Comparison of ENCODE assay signal across 8 mouse cellular contexts in genomic region chr5:109556591-109557320, GRCm38 (mm10). TPM values are rescaled to one million over a fixed set of nuclear protein-coding genes. Genes with fewer than 3 reads are reported as not detected.
DNase-seq lines count a peak whose midpoint lies in the region; ATAC-seq and TF ChIP-seq lines count a peak whose summit lies in the region.

No protein-coding gene starts in this region.

- no peaks in the 10 kb centered on the region for H3K27me3 ChIP-seq in kidney, embryonic 16.5 days (ENCODE audit: insufficient read depth, low read length)
- no peaks in the 10 kb centered on the region for H3K27me3 ChIP-seq in liver, postnatal 0 days (ENCODE audit: insufficient read depth, low read length)

- peaks cover 56% of the 10 kb centered on the region for H3K9me3 ChIP-seq in kidney, embryonic 16.5 days (ENCODE audit: low read length)
- H3K9me3 ChIP-seq in liver, postnatal 0 days (ENCODE audit: low read length): peaks cover 38% of the 10 kb centered on the region

- DNase-seq in 3134 (ENCODE audit: extremely low read depth, insufficient read length, low spot score) (peak; percentile 21), R1 (ENCODE audit: low read depth, low spot score) (peak; percentile 100)
- peak; percentile 78 to 89 for DNase-seq in cerebellum, postnatal 4 days (ENCODE audit: low spot score in 2 of 2)
- peak; percentile 90 for DNase-seq in gastrocnemius, postnatal 10 days
- peak; percentile 93 for DNase-seq in liver, postnatal 0 days
- peak; percentile 83 for DNase-seq in thymus, postnatal 14 days

- peak; percentile 64 for ATAC-seq in kidney, embryonic 16.5 days (ENCODE audit: low FRiP score, low TSS enrichment)
- peak; percentile 69 for ATAC-seq in liver, postnatal 0 days

- 7% methylated on average over 40 of the region's 40 CpGs for WGBS in kidney, embryonic 16.5 days
- 10% methylated on average over 40 of the region's 40 CpGs for WGBS in liver, postnatal 0 days (ENCODE audit: insufficient replicate concordance)
- WGBS in olfactory bulb, adult 2 months: 4% methylated on average over 40 of the region's 40 CpGs

- H3K4me2 ChIP-seq in kidney, embryonic 16.5 days (replicated peaks; ENCODE audit: low read depth, low read length): peak overlapping the region; percentile 48
- H3K4me2 ChIP-seq in liver, postnatal 0 days (ENCODE audit: low read depth, low read length): peak overlapping the region; percentile 81

- peak overlapping the region; percentile 80 for H3K4me3 ChIP-seq in kidney, embryonic 16.5 days (ENCODE audit: low read length)
- peak overlapping the region; percentile 70 for H3K4me3 ChIP-seq in liver, postnatal 0 days (ENCODE audit: low read depth, low read length)
- H3K4me3 ChIP-seq in olfactory bulb, adult 2 months (ENCODE audit: insufficient read depth, low read depth, low read length): peak overlapping the region; percentile 48

- TF ChIP-seq POLR2A in olfactory bulb, adult 2 months (IDR thresholded peaks at IDR 0.05; ENCODE audit: insufficient read depth, low read depth, low read length): 0 out of 2 replicates have a peak, but pooled peaks have one; percentile 35

- peaks cover 36% of the 10 kb centered on the region for H3K36me3 ChIP-seq in kidney, embryonic 16.5 days (ENCODE audit: insufficient read depth, low read length)
- H3K36me3 ChIP-seq in liver, postnatal 0 days (replicated peaks; ENCODE audit: insufficient read depth, low read length): peaks cover 4% of the 10 kb centered on the region; the same call in 1 of the 2 replicates

- H3K4me1 ChIP-seq in kidney, embryonic 16.5 days (ENCODE audit: insufficient read depth, low read length): no peaks in the 10 kb centered on the region
- no peaks in the 10 kb centered on the region; the same call in 1 of the 2 replicates for H3K4me1 ChIP-seq in liver, postnatal 0 days (ENCODE audit: insufficient read depth)
- peaks cover 3% of the 10 kb centered on the region for H3K4me1 ChIP-seq in olfactory bulb, adult 2 months (ENCODE audit: control insufficient read depth, insufficient read depth, low read length)

- peak overlapping the region; percentile 93 for H3K27ac ChIP-seq in kidney, embryonic 16.5 days (ENCODE audit: low read length)
- peak overlapping the region; percentile 97 for H3K27ac ChIP-seq in liver, postnatal 0 days (ENCODE audit: low read depth)
- peak overlapping the region; percentile 92 for H3K27ac ChIP-seq in olfactory bulb, adult 2 months (ENCODE audit: insufficient read depth, low read depth, low read length)

- peak; percentile 19; the same call in 1 of the 2 replicates for TF ChIP-seq EP300 in liver, postnatal 0 days (IDR thresholded peaks at IDR 0.05; ENCODE audit: low read depth)

- TF ChIP-seq CTCF in liver, postnatal 0 days (IDR thresholded peaks at IDR 0.05; ENCODE audit: low read depth): no peak
- no peak for TF ChIP-seq CTCF in olfactory bulb, adult 2 months (IDR thresholded peaks at IDR 0.05; ENCODE audit: insufficient read depth, low read depth, low read length)

- H3K9ac ChIP-seq in kidney, embryonic 16.5 days (replicated peaks; ENCODE audit: low read length): peak overlapping the region; percentile 59
- no peak overlapping the region for H3K9ac ChIP-seq in liver, postnatal 0 days (replicated peaks)

RNA-seq across cellular contexts. Expression of gene Crlf2, which starts 2.0 kb away (rescaled TPM):
- 10 to 100 TPM; 10.4 to 13.1 TPM for total RNA-seq in gastrocnemius, postnatal 10 days (2021)
- polyA plus RNA-seq in kidney, embryonic 16.5 days (2015; fragmentation: Nextera tagmentation; extraction: Ambion mirVana): 11.9 and 14.5 TPM in 2 replicates
- 8.9 and 10.2 TPM in 2 replicates for polyA plus RNA-seq in liver, postnatal 0 days (2015; fragmentation: Nextera tagmentation; extraction: Ambion mirVana)
- polyA plus RNA-seq in olfactory bulb, adult 2 months (2012; ENCODE audit: insufficient read depth, insufficient read length, low replicate concordance, missing spikeins): not detected in 2 replicates

Comparison
In these comparisons a context has a peak if more than half of its experiments do, and no peak if none do; other contexts are left out.
1. Peak in every context shown above with its lines: DNase-seq, ATAC-seq, H3K4me3 ChIP-seq and H3K27ac ChIP-seq.
2. DNase-seq: peak in every context shown above with its lines; median percentile 100 in R1; 93 in liver, postnatal 0 days; 90 in gastrocnemius, postnatal 10 days; 84 in cerebellum, postnatal 4 days; 83 in thymus, postnatal 14 days; 21 in 3134.